Mouse (Mus musculus) hindbrain, embryonic 11.5 days (tissue): Measurements from ENCODE around the gene Ccpg1. TPM values are rescaled to one million over a fixed set of nuclear protein-coding genes. Genes with fewer than 3 reads are reported as not detected.

ENCODE experiments used
- ATAC-seq: fragments of 200-750 bp; cut with Nextera tagmentation; 2 replicates; pipeline ENCODE4 v1.8.0; 2017; ENCODE audit warnings: mild to moderate bottlenecking, moderate TSS enrichment, moderate library complexity; ENCODE audit not compliant: low FRiP score
- DNase-seq: peaks from one replicate; pipeline ENCODE4 v3.0.0-alpha.2; 2015; ENCODE audit warnings: low spot score
- H3K27ac ChIP-seq: fragments of 300-500 bp; sonication (generic); 2 replicates; pipeline ENCODE4 v1.5.1; 2014; ENCODE audit warnings: mild to moderate bottlenecking, low read depth, low read length
- H3K27me3 ChIP-seq: fragments of 300-500 bp; sonication (generic); 2 replicates; pipeline ENCODE4 v1.6.1; 2014; ENCODE audit warnings: mild to moderate bottlenecking, low read length, moderate library complexity, mixed read lengths; ENCODE audit not compliant: control insufficient read depth, insufficient read depth
- H3K36me3 ChIP-seq: fragments of 300-500 bp; sonication (generic); 2 replicates; pipeline ENCODE4 v1.6.1; 2014; ENCODE audit warnings: mild to moderate bottlenecking, low read length, moderate library complexity, mixed read lengths; ENCODE audit not compliant: control insufficient read depth, insufficient read depth
- H3K4me1 ChIP-seq: fragments of 300-500 bp; sonication (generic); replicated peaks from 2 replicates; pipeline ENCODE4 v1.6.1; 2014; ENCODE audit warnings: low read length, mixed read lengths; ENCODE audit not compliant: control insufficient read depth, insufficient read depth
- H3K4me2 ChIP-seq: fragments of 300-500 bp; sonication (generic); replicated peaks from 2 replicates; pipeline ENCODE4 v1.6.1; 2014; ENCODE audit warnings: mild to moderate bottlenecking, low read depth, low read length
- H3K4me3 ChIP-seq: fragments of 300-500 bp; sonication (generic); 2 replicates; pipeline ENCODE4 v1.5.1; 2014; ENCODE audit warnings: low read depth, low read length
- H3K9ac ChIP-seq: fragments of 300-500 bp; sonication (generic); 2 replicates; pipeline ENCODE4 v1.6.1; 2014; ENCODE audit warnings: low read depth, low read length
- H3K9me3 ChIP-seq: fragments of 300-500 bp; sonication (generic); 2 replicates; pipeline ENCODE4 v1.6.1; 2016; ENCODE audit warnings: low read length; ENCODE audit not compliant: control insufficient read depth
- WGBS: fragments of 180-500 bp; shearing (Covaris S2); extraction: QIAGEN DNeasy Blood & Tissue Kit; methylation state at CpG from one replicate; pipeline ENCODE4 v1.1.7; 2014; 5-methylcytosine and 5-hydroxymethylcytosine counted together
- polyA plus RNA-seq: library from polyadenylated mRNA; unstranded; fragments of >200 nt; fragmentation: Nextera tagmentation; extraction: Ambion mirVana; gene quantifications from 2 replicates; pipeline ENCODE4 v1.2.1, GENCODE M21; 2014

Gene Ccpg1
- polyA plus RNA-seq, 1 experiment from 2014 or later, result 33.6 TPM

- 95% methylated on average over 5 of the region's 5 CpGs for WGBS
- ATAC-seq, result no peak
Observed at GRCm38 (mm10) chr9:73020566-73021097, 35.4 kb downstream of the Ccpg1 start.

GRCm38 (mm10) chr9:73025818-73026636, 40.8 kb downstream of the Ccpg1 start:
- H3K4me2 ChIP-seq, result no peak overlapping the region
- no peaks in the 10 kb centered on the region for H3K9me3 ChIP-seq
- no peaks in the 10 kb centered on the region for H3K27me3 ChIP-seq
- H3K36me3 ChIP-seq, result no peaks in the 10 kb centered on the region
- H3K27ac ChIP-seq, result no peak overlapping the region
- no peak overlapping the region for H3K4me3 ChIP-seq
- DNase-seq (peak; percentile 13), ATAC-seq (0 out of 2 replicates have a peak, but pooled peaks have one; percentile 54)
- H3K9ac ChIP-seq, result no peak overlapping the region
- H3K4me1 ChIP-seq, result no peaks in the 10 kb centered on the region
- WGBS, result 21% methylated on average over 17 of the region's 17 CpGs

More at GRCm38 (mm10) chr9:73020566-73021097, 35.4 kb downstream of the Ccpg1 start:
- Histone ChIP-seq H3K27me3 (no peaks in the 10 kb centered on the region), H3K9me3 (no peaks in the 10 kb centered on the region), H3K4me2 (no peak overlapping the region), H3K4me1 (no peaks in the 10 kb centered on the region), H3K4me3 (no peak overlapping the region), H3K9ac (no peak overlapping the region), H3K27ac (no peak overlapping the region), H3K36me3 (no peaks in the 10 kb centered on the region)
- DNase-seq, result no peak

- Histone ChIP-seq H3K27ac (no peak overlapping the region), H3K9me3 (no peaks in the 10 kb centered on the region), H3K36me3 (0 out of 2 replicates have a peak, but pooled peaks cover 2% of the 10 kb centered on the region), H3K27me3 (no peaks in the 10 kb centered on the region), H3K9ac (no peak overlapping the region), H3K4me2 (no peak overlapping the region), H3K4me3 (no peak overlapping the region), H3K4me1 (no peaks in the 10 kb centered on the region)
- WGBS, result 94% methylated on average over 1 of the region's 1 CpGs
- DNase-seq (no peak), ATAC-seq (no peak)
Observed at GRCm38 (mm10) chr9:73030443-73030842, 45.2 kb downstream of the Ccpg1 start.

GRCm38 (mm10) chr9:73031421-73031820, 46.2 kb downstream of the Ccpg1 start:
- H3K4me2 ChIP-seq, result no peak overlapping the region
- 0 out of 2 replicates have a peak, but pooled peaks cover 2% of the 10 kb centered on the region for H3K36me3 ChIP-seq
- H3K9ac ChIP-seq, result no peak overlapping the region
- H3K9me3 ChIP-seq, result no peaks in the 10 kb centered on the region
- no peak for DNase-seq
- WGBS, result 67% methylated on average over 4 of the region's 4 CpGs
- no peaks in the 10 kb centered on the region for H3K4me1 ChIP-seq
- no peak overlapping the region for H3K4me3 ChIP-seq
- no peaks in the 10 kb centered on the region for H3K27me3 ChIP-seq
- no peak overlapping the region for H3K27ac ChIP-seq
- ATAC-seq, result no peak

GRCm38 (mm10) chr9:73033406-73033805, 48.2 kb downstream of the Ccpg1 start:
- Histone ChIP-seq H3K36me3 (0 out of 2 replicates have a peak, but pooled peaks cover 2% of the 10 kb centered on the region), H3K9ac (no peak overlapping the region), H3K4me2 (no peak overlapping the region), H3K9me3 (no peaks in the 10 kb centered on the region), H3K4me3 (no peak overlapping the region), H3K27ac (no peak overlapping the region), H3K4me1 (no peaks in the 10 kb centered on the region), H3K27me3 (no peaks in the 10 kb centered on the region)
- 95% methylated on average over 1 of the region's 1 CpGs for WGBS
- no peak for DNase-seq
- no peak for ATAC-seq

DNA sequence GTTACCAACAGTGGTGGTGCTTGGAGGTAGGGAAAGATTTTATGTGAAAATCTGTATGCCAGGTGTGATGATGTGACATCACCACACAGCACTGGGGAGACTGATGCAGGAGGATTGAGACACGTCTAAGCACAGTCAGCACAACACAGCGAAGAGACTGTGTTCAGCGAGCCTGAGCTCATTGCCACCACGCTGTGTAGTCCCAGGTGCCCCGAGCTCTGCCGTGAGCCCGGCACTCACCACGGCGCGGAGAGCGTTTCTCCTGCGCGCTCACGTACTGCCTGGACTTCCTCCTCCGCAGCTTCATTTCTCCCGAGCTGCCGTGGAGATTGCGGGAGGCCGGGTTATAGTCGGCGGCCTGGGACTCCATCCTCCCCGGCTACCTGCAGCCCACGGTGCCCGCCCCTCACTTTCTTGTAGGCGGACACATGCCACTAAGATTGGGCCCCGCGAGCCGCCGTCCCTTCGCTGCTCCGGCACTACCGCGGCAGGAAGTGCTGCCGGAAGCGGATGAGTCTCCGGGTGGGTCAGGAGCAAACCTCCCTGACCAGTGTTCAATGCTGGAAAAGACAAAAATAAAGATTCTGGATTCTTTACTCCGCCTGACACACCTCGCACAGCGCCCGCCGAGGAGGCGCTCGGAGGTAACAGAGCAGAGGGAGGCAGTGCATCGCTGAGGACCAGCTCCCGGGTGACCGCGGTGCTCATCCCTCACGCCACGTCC, 54.2 kb downstream of the Ccpg1 start:
- ATAC-seq (peak; percentile 89), DNase-seq (peak; percentile 93)
- H3K27me3 ChIP-seq, result no peaks in the 10 kb centered on the region
- WGBS, result under 1% methylated on average over 49 of the region's 49 CpGs
- peak overlapping the region; percentile 74 for H3K4me3 ChIP-seq
- peak overlapping the region; percentile 59 for H3K9ac ChIP-seq
- no peaks in the 10 kb centered on the region for H3K9me3 ChIP-seq
- H3K36me3 ChIP-seq, result no peaks in the 10 kb centered on the region
- H3K4me2 ChIP-seq, result peak overlapping the region; percentile 67
- H3K4me1 ChIP-seq, result 0 out of 2 replicates have a peak, but pooled peaks cover 3% of the 10 kb centered on the region
- peak overlapping the region; percentile 17; the same call in 1 of the 2 replicates for H3K27ac ChIP-seq

- Histone ChIP-seq H3K4me2 (peak within 1 kb of the TSS; percentile 67), H3K27me3 (no peaks in the 10 kb centered on the region), H3K36me3 (no peaks in the 10 kb centered on the region), H3K27ac (peak within 1 kb of the TSS; percentile 17; the same call in 1 of the 2 replicates), H3K9me3 (no peaks in the 10 kb centered on the region), H3K9ac (peak within 1 kb of the TSS; percentile 59), H3K4me1 (0 out of 2 replicates have a peak, but pooled peaks cover 3% of the 10 kb centered on the region), H3K4me3 (peak within 1 kb of the TSS; percentile 74)
- no peak for ATAC-seq
- no peak for DNase-seq
- WGBS, result 37% methylated on average over 6 of the region's 6 CpGs
Observed at GRCm38 (mm10) chr9:73040080-73040479, 54.9 kb downstream of the Ccpg1 start, which contains the start of gene Pigb. Gene Pigb, minus strand, starts transcription at chr9:73040378.

DNA sequence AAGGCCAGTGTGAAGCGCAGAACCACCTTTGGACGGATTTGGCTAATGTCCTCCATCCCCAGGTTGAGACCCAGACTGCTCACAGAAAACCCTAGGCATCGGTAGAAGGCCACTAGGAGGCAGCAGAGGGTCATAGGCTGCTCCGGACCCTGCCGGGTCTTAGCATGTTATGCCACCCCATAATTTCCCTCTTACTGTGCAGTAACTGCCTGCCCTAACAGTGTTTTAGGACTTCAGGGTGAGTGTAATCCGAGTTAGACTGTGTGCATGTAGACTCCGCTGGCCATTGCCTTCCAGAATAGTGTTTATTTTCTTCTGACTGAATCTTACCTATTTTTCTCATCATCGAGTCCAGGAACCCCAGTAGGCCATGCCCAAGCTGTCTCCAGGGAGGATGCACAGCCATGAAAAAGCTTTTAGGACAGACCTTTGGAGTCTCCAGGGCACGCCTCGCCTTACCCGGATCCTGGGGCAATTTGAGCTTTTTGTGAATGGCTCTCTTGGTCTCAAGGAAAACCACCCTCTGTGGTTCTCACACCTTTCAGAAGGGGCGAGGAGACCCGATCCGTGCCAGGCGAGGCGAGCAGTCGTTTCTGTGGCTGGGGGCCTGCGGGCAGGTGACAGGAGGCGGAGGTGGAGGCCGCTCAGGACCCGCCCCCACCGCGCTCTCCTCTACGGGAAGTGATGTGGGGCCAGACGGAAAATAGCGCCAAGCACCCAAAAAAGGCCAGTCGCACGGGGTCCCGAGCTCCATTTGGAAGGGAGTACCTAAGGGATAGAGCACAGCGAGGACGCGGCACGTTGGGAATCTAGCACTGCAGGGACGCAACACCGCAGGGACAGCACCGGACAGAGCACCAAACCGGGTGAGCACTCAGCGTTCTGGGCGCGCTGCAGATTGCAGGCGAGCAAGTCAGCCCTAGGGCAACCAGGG, 59.2 kb downstream of the Ccpg1 start, which contains the start of gene Rab27a:
Gene Rab27a (plus strand): TSS at position 709 of the 934 bp plus-strand sequence.
- WGBS, result 2% methylated on average over 41 of the region's 41 CpGs

More for the DNA sequence above, 59.2 kb downstream of the Ccpg1 start, which contains the start of gene Rab27a:
- Histone ChIP-seq H3K36me3 (no peaks in the 10 kb centered on the region), H3K9me3 (no peaks in the 10 kb centered on the region), H3K9ac (peak within 1 kb of the TSS; percentile 19), H3K4me3 (peak within 1 kb of the TSS; percentile 28), H3K4me1 (0 out of 2 replicates have a peak, but pooled peaks cover 3% of the 10 kb centered on the region), H3K27me3 (no peaks in the 10 kb centered on the region), H3K27ac (no peak within 1 kb of the TSS), H3K4me2 (peak within 1 kb of the TSS; percentile 76)
- DNase-seq, result peak; percentile 88
- ATAC-seq, result peak; percentile 59
